Mouse (Mus musculus) forebrain, postnatal 0 days (tissue): Measurements from ENCODE around the gene Serf1. TPM values are rescaled to one million over a fixed set of nuclear protein-coding genes. Genes with fewer than 3 reads are reported as not detected.

Experiments
- ATAC-seq: fragments of 200-750 bp; cut with Nextera tagmentation; 2 replicates; pipeline ENCODE4 v1.8.0; 2017; ENCODE audit warnings: mild to moderate bottlenecking, moderate library complexity
- DNase-seq: peaks from one replicate; pipeline ENCODE4 v3.0.0-alpha.2; 2015
- H3K27ac ChIP-seq: fragments of 300-500 bp; sonication (generic); 2 replicates; pipeline ENCODE4 v1.5.1; 2014; ENCODE audit warnings: low read depth, mild to moderate bottlenecking, antibody characterized with exemption, low read length, moderate library complexity, mixed read lengths
- H3K27me3 ChIP-seq: fragments of 300-500 bp; sonication (generic); 2 replicates; pipeline ENCODE4 v1.6.1; 2014; ENCODE audit warnings: mild to moderate bottlenecking, low read length, mixed read lengths; ENCODE audit not compliant: insufficient read depth
- H3K36me3 ChIP-seq: fragments of 300-500 bp; sonication (generic); 2 replicates; pipeline ENCODE4 v1.6.1; 2014; ENCODE audit warnings: mild to moderate bottlenecking, moderate library complexity; ENCODE audit not compliant: insufficient read depth
- H3K4me1 ChIP-seq: fragments of 300-500 bp; sonication (generic); 2 replicates; pipeline ENCODE4 v1.6.1; 2014; ENCODE audit warnings: antibody characterized with exemption; ENCODE audit not compliant: insufficient read depth
- H3K4me2 ChIP-seq: fragments of 300-500 bp; sonication (generic); 2 replicates; pipeline ENCODE4 v1.6.1; 2014; ENCODE audit warnings: low read depth, mild to moderate bottlenecking, moderate library complexity
- H3K4me3 ChIP-seq: fragments of 300-500 bp; sonication (generic); 2 replicates; pipeline ENCODE4 v1.5.1; 2014; ENCODE audit warnings: low read depth, low read length, mixed read lengths
- H3K9ac ChIP-seq: fragments of 300-500 bp; sonication (generic); 2 replicates; pipeline ENCODE4 v1.6.1; 2014; ENCODE audit warnings: mild to moderate bottlenecking
- H3K9me3 ChIP-seq: fragments of 300-500 bp; sonication (generic); 2 replicates; pipeline ENCODE4 v1.6.1; 2016; ENCODE audit warnings: low read length
- CTCF ChIP-seq: sonication (generic); IDR thresholded peaks from 2 replicates; pipeline ENCODE4 v1.5.1; 2016; ENCODE audit warnings: antibody characterized with exemption, control low read depth, low read depth
- WGBS: fragments of 180-500 bp; shearing (Covaris S2); extraction: QIAGEN DNeasy Blood & Tissue Kit; methylation state at CpG from one replicate; pipeline ENCODE4 v1.1.7; 2014; 5-methylcytosine and 5-hydroxymethylcytosine counted together
- polyA plus RNA-seq: library from polyadenylated mRNA; unstranded; fragments of >200 nt; fragmentation: Nextera tagmentation; extraction: Ambion mirVana; gene quantifications from 2 replicates; pipeline ENCODE4 v1.2.1, GENCODE M21; 2015
- total RNA-seq: library from RNA; depleted of rRNA; stranded (reverse); fragments of >200 nt; gene quantifications from 2 replicates; pipeline ENCODE4 v1.2.3, GENCODE M21; 2014

Serf1 gene
- total and polyA plus RNA-seq, 2 experiments from 2014 or later: 157 to 388 TPM

DNA sequence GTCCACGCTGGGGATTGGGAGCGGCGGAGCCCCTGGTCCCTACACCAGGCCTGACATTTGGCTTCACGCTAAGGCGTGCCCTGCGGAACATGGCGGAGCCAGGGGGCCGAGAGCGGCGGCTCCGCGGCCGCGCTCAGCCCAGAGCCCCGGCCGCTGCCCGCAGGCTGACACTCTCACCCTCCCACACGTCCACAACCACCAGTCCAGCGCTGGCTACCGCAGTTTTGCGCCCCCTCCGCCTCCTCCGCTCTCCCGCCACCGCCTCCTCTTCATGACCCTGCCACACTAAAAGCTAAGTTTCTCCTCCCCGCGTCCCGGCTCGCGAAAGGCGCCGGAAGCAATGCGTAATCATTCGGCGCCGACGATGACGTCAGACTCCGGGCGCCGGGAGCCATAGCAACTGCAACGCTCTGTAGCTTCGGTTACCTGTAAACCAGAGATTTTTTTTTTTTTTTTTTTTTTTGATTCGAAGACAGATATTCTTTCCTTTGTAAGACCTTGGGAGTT, 4.0 kb upstream of the Serf1 start, which contains the start of gene Bdp1:
Bdp1 (minus strand) TSS at position 323 of the 507 bp plus-strand sequence.
- no peaks in the 10 kb centered on the region for H3K9me3 ChIP-seq
- H3K27ac ChIP-seq: peak within 1 kb of the TSS; percentile 83
- peaks cover 15% of the 10 kb centered on the region for H3K4me1 ChIP-seq
- TF ChIP-seq CTCF: no peak
- peak; percentile 97 for DNase-seq
- H3K27me3 ChIP-seq: no peaks in the 10 kb centered on the region
- peak; percentile 90 for ATAC-seq
- under 1% methylated on average over 42 of the region's 44 CpGs for WGBS
- peak within 1 kb of the TSS; percentile 70 for H3K9ac ChIP-seq
- H3K4me2 ChIP-seq: peak within 1 kb of the TSS; percentile 66
- peak within 1 kb of the TSS; percentile 94 for H3K4me3 ChIP-seq
- H3K36me3 ChIP-seq: peaks cover 2% of the 10 kb centered on the region; the same call in 1 of the 2 replicates

DNA sequence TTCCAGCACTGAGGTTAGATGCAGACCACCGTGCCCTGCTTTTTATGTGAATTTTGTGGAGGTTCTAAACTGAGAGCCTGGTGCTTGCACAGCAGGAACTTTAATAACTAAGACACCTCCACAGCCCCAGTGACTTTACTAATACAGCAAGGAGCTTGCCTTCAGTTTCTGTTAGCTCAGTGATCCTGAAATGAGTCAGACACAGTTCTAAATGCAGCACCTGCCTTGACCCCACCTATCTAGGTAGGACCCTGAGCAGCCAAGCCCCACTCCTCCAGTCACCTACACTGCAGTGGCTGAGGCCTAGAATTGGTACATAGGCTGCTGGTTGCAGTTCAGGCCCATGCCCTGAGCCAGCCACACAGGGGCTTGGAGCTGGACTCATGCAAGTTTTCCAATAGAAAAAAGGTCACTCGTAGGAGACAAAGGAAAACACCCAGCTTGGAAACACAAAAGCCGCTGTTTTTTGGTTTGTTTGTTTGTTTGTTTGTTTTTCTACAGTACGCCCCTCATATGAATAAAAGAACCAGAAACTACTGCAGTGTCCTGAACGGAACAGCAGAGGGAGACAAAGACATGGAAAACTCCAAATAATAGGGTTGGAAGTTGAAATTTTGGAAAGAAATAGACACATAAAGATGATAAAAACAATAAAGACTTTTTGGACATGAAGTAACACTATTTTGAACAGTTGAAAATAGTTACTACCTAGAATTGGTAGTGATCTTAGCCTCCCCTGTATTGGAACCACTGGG, 4.6 kb downstream of the Serf1 start:
- Histone ChIP-seq H3K27ac (no peak overlapping the region), H3K9me3 (no peaks in the 10 kb centered on the region), H3K27me3 (no peaks in the 10 kb centered on the region), H3K4me1 (peaks cover 4% of the 10 kb centered on the region; the same call in 1 of the 2 replicates), H3K36me3 (peaks cover 17% of the 10 kb centered on the region), H3K9ac (no peak overlapping the region), H3K4me2 (no peak overlapping the region), H3K4me3 (no peak overlapping the region)
- ATAC-seq (no peak), DNase-seq (peak; percentile 54)
- 40% methylated on average over 5 of the region's 5 CpGs for WGBS
- TF ChIP-seq CTCF: peak; percentile 65

DNA sequence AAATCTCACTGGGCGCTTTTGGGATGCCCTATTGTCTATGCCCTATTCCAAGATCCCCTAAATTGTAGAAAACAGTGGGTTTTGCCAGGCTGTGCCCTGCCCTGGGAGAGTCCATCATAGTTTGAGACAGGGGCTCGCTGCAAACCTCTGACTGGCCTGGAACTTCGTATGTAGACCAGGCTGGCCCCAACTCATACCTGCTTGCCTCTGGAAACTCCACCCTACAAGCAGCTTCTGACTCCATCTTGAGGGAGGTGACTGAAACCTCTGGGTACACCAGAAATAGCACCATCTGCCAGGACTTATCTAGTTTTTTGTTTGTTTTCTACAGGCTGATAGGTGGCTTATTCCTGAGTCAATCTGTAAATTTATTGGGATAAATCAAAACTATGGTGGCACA, 16.2 kb downstream of the Serf1 start:
- peak overlapping the region; percentile 85; the same call in 1 of the 2 replicates for H3K9ac ChIP-seq
- no peak for ATAC-seq

DNA sequence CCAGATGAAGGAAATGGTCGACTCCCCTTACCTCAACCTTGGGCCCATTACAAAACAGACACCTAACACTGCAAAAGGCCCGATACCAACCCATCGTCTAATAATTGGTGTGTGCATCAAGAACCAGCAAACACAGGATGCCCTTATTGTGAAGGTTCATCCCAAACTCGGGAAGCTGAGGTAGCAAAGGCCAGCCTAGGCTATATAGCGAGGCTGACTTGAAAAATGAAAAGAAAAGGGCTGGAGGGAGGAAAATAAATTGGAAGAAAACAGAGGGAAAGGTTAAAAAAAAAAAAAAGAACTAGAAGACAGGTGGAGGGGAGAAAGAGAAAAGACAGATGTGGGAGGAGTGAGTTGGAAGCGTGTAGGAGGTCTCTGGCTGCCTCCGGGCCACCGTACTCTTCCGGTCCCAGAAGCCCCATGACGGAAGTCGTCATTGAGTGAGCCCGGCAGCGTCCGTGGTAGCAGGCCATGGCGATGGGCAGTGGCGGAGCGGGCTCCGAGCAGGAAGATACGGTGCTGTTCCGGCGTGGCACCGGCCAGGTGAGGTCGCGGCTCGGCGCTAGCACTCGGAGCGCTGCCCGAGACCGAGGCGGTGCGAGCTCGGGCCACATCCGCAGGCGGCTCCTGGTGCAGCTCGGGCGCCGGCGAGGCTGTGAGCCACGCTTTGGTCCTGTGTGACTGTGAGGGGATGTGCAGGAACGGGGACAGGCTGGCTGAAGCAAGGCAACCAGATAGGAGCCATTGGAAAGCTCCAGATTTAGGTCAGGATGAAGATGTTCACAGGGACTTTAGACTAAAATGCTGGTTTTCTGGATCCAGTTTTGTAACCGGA, 16.8 kb downstream of the Serf1 start, which contains the start of gene Smn1:
Smn1 (plus strand) TSS at position 430 of the 835 bp plus-strand sequence.
- no peaks in the 10 kb centered on the region for H3K9me3 ChIP-seq
- TF ChIP-seq CTCF: no peak
- ATAC-seq: peak; percentile 99
- peaks cover 26% of the 10 kb centered on the region for H3K36me3 ChIP-seq
- H3K27me3 ChIP-seq: no peaks in the 10 kb centered on the region
- peak within 1 kb of the TSS; percentile 90 for H3K4me2 ChIP-seq
- H3K4me3 ChIP-seq: peak within 1 kb of the TSS; percentile 93
- peak within 1 kb of the TSS; percentile 85 for H3K9ac ChIP-seq
- H3K27ac ChIP-seq: peak within 1 kb of the TSS; percentile 69
- H3K4me1 ChIP-seq: peaks cover 7% of the 10 kb centered on the region; the same call in 1 of the 2 replicates
- DNase-seq: peak; percentile 94
- WGBS: 4% methylated on average over 42 of the region's 42 CpGs

More for the DNA sequence above, 16.2 kb downstream of the Serf1 start:
- peak overlapping the region; percentile 93 for H3K4me3 ChIP-seq
- H3K9me3 ChIP-seq: no peaks in the 10 kb centered on the region
- no peak for DNase-seq
- H3K36me3 ChIP-seq: peaks cover 22% of the 10 kb centered on the region
- H3K4me2 ChIP-seq: peak overlapping the region; percentile 90
- no peaks in the 10 kb centered on the region for H3K27me3 ChIP-seq
- no peak for TF ChIP-seq CTCF
- peaks cover 7% of the 10 kb centered on the region; the same call in 1 of the 2 replicates for H3K4me1 ChIP-seq
- H3K27ac ChIP-seq: no peak overlapping the region
- 86% methylated on average over 3 of the region's 3 CpGs for WGBS

DNA sequence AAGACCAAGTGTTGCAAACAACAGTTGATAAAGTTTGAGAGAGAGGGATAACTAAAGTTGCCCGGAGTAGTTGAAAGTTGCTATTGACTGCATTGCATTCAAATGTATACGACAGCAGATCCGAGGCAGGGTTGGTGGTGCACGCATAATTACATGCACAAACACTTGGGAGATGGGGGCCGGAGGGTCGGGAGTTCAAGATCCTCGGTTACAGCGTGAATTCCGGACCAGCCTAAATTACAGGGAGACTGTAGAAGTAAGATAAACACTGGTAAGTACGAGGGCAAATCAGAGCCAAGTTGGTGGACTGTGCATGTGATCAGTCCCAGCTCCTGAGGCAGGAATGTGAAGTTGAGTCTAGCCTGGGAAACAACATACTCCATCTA, 17.4 kb downstream of the Serf1 start:
- H3K27me3 ChIP-seq: no peaks in the 10 kb centered on the region
- no peak for TF ChIP-seq CTCF
- peaks cover 30% of the 10 kb centered on the region for H3K36me3 ChIP-seq
- peak overlapping the region; percentile 85 for H3K9ac ChIP-seq
- H3K4me2 ChIP-seq: peak overlapping the region; percentile 90
- no peak for DNase-seq
- no peak overlapping the region; the same call in 1 of the 2 replicates for H3K27ac ChIP-seq
- peaks cover 7% of the 10 kb centered on the region; the same call in 1 of the 2 replicates for H3K4me1 ChIP-seq
- no peaks in the 10 kb centered on the region for H3K9me3 ChIP-seq
- 4% methylated on average over 10 of the region's 10 CpGs for WGBS
- 0 out of 2 replicates have a peak, but pooled peaks have one; percentile 8 for ATAC-seq
- H3K4me3 ChIP-seq: peak overlapping the region; percentile 93

DNA sequence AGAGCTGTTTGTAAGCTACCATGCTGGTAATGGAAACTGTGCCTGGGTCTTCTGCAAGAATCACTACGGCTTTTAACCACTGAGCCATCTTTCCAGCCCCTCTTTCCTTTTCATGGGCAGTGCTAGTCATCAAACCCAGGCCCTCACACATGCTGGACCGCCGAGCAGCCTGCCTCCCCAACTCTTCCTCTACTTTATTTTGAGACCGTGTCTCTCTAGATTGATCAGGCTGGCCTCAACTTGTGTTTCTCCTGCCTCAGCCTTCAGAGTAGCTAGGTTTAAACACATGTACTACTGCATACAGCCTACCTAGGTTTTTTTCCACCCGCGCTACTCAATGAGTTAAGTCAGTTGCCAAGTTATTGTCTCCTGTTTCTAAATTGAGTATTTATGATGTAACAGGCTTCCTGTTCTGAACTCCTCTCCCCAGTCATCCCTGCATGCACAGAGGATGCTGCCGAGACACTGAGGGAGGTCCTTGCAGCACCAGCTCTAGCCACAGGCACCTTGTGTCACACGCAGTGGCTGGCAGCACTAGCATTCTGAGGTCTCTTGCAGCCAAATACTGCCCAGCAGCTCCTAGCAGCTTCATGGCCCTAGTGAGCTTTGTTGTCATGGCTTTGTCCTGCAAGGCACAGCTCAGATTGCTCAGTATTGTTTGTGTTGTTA, 34.0 kb downstream of the Serf1 start:
- 87% methylated on average over 8 of the region's 8 CpGs for WGBS
- H3K4me1 ChIP-seq: no peaks in the 10 kb centered on the region
- ATAC-seq: no peak

More for the DNA sequence above, 34.0 kb downstream of the Serf1 start:
- DNase-seq: no peak
- no peak for TF ChIP-seq CTCF
- H3K9me3 ChIP-seq: no peaks in the 10 kb centered on the region
- no peak overlapping the region for H3K4me2 ChIP-seq
- H3K9ac ChIP-seq: no peak overlapping the region
- H3K4me3 ChIP-seq: no peak overlapping the region
- H3K36me3 ChIP-seq: peaks cover 18% of the 10 kb centered on the region
- no peaks in the 10 kb centered on the region for H3K27me3 ChIP-seq
- H3K27ac ChIP-seq: no peak overlapping the region
